Mouse (Mus musculus) right cerebral cortex, postnatal 14 days (tissue): ENCODE measurements around the gene St6galnac4.

Experiments
- DNase-seq: peaks from one replicate; pipeline ENCODE4 v3.0.0; 2022

The St6galnac4 gene

GRCm38 (mm10) chr2:32572196-32572595 is 14.7 kb upstream of the St6galnac4 start:
- no peak for DNase-seq

DNA sequence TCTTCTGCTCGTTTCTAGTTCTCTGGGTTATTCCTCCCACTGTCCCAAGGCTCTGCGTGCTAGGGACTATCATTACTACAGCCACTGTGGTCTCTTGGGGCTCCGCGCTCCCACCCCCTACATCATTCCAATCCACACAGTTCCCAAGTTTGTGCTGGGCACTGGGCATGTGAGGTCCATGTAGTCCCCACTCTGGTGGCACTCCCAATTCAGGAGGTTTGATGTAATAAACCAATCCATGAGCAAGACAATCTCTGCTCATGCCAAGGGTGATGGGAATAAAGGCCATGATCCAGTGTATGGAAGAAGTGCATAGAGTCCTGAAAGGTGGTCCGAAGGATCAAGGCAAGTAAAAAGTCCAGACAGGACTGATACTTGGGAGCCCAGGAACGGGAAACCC is 12.4 kb upstream of the St6galnac4 start, which contains the start of gene Pip5kl1:
Gene Pip5kl1 (plus strand): TSS at position 301 of the 400 bp plus-strand sequence.
- DNase-seq = no peak

DNA sequence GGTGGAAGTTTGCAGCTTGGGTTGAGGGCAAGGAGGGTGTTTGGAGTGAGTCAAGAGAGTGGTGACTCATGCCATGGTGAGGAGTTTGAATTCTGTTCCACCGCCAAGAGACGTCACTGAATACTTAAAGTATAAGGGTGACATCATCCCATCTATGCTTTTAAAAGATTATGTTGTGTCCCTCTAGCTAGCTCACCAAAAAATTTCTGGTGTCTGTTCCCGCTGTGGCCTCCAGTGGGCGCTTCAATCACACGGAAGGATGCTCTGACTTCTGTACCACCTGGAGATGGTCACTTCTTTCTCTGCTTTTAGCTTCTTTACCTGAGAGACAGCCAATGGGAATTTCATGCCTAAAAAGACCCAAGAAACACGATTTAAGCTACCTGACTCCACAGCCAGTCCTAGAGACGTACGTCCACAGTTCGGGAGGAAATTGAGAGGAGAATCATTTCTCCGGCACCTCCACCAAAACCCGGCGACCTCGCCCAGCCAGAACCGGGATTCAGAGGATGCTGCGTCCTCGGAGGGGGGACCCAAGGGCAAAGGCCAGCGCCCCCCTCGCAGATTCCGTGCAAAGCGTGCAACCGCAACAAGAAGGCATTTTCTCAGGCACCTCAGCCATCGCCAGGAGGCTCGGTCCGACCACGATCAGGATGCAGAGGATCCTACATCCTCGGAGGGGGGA is 11.9 kb upstream of the St6galnac4 start:
- DNase-seq = peak; percentile 69

DNA sequence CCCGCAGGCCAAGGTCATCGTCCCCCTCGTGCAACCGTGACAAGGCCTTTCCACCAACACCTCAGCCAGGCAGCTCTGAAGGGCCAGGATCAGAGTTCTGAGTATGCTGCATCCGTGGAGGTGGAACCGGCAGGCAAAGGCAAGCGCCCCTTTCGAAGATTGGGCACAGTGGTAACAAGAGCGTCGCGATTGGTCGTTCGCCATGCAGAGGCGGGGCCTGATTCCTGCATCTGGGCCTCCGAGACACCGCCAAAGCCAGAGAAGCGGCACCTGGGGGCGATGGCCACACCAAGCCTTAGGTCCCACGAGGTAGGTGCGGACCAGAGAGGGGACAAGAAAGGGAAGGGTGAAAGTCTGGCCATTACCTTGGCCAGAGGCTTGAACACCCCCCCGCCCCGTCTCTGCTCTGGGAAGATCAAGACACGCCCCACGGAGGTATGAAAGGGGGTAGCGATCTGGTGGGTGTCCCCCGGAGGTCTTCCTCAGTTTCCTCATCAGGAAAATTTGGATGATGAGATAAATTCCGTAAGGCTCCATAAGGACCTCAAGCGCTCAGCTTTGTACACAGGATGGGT is 11.2 kb upstream of the St6galnac4 start, which contains the start of gene 9430097D07Rik:
Gene 9430097D07Rik (minus strand): TSS at position 99 of the 575 bp plus-strand sequence.
- DNase-seq = peak; percentile 71

DNA sequence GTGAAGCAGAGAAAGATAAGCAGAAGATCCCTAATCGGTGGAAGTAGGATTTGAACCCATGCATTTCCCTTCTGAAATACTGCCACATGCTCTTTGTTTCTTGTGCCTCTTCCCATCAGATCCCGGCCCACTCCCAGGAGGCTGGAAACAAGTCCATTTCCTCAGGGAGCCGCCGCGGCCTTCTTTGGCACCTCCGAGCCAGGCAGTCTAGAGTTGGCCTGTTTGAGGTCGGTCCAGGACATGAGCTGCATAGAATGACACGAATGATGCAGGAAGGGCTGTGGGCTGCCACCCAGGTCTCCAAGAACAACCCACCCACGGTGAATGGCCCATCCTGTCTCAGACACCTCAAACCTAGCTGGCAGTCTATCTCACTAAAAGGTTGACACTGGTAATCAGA is 10.4 kb upstream of the St6galnac4 start:
- DNase-seq = no peak

- peak; percentile 62 for DNase-seq
Measured at GRCm38 (mm10) chr2:32578146-32579046, 8.5 kb upstream of the St6galnac4 start.

DNA sequence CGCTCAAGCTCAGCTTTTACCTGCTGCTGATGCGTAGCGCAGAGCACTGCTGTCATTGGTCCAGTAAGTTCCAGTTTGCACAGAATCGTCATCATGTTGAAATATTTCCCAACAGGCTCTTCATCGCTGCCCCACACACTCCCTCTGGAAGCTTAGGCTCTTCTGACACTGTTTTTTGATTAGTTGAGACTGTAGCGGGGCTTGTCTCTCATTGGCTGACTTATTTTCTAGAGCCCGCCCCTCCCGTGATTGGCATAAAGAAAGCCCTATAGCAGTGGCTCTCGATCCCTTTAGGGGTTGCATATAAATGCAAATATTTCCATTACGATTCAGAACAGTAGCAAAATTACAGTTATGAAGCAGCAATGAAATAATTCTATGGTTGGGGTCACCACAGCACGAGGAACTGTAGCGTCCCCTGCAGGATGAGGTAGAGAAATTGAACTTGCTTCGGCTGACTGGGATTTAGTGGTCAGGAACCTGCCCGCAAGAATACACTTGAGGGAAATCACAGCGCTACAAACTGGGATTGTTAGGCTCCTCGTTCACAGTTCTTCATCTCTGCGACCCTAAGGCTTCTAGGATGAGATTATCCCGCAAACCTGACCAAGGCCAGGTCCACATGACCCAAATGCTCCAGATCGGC is 5.3 kb upstream of the St6galnac4 start:
- peak; percentile 64 for DNase-seq

GRCm38 (mm10) chr2:32582830-32583799 is 3.8 kb upstream of the St6galnac4 start:
- DNase-seq = peak; percentile 73

DNA sequence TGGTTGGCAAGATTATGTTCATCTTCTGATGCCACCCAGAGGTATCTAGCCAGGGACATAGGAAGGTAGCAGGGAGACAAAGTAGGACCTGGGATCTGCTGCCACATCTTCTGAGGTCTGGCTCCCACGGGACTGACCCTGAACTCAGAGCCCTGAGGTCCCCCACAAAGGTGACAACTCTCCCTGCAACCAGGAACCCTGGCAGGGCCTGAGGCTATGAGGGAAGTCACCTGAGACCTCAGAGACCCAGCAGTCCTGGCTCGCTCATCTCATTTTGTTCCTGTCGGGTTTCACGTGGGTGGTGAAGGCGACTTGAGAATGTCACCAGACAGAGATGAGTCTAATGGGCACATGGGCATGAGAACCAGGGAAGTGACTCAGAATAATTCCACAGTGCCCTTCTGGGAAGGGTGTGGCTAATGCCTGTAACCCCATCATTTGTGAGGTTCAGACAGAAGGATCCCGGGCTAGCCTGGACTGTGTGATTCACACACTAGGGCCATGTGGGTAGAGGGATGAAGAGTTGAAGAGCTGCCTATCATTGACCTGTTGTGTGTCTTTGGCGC is 1.7 kb upstream of the St6galnac4 start:
- no peak for DNase-seq

DNA sequence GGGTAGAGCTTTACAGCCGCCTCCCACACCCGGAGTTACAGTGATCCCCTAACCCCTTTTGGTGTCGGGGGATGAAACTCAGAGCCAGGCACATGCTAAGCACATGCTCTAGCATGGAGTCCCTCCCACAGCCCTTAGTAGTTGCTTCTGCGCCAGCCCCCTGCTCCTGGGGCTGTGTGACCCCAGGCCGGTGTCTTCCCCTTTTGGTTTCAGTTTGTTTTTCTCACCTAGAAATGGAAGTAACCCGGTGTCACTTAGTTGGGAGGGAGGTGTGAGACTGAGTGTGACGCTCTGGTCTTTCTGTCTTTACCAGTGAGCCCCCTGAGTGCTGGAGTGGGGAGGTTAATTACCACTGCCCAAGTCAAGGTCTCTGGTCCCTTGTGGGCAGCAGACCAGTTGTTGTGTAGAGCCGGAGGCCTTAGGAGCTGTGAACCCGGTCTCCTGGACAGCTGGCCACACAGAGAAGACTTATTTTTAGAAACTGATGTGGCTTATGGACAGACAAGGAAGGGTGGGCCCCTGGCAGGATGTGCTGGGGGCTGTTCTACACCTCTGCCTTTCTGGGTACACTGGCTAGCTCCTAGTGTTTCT is 931 bp downstream of the St6galnac4 start:
- no peak for DNase-seq

DNA sequence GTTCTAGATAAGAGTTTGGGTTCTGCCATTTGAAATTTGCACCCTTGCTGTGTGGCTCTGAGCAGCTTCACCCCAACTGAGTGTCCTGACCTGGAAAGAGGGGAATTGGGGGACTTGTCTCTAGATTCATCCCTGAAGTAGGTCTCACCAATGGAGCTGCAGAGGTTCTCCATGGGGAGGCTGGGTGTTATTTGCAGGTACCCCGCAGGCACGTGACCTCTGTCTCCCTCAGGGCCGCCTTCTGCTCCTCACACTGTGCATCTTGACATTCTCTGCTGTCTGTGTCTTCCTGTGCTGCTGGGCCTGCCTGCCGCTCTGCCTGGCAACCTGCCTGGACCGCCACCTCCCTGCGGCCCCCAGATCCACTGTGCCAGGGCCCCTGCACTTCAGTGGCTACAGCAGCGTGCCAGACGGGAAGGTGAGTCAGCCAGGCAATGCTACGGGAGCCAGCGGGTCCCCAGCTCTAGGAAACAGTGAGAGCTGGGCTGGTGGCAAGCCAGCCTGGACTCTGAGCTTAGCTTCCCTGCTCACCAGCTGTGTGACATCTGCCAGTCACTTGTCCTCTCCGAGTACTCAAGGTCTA is 2.4 kb downstream of the St6galnac4 start:
- peak; percentile 54 for DNase-seq

DNA sequence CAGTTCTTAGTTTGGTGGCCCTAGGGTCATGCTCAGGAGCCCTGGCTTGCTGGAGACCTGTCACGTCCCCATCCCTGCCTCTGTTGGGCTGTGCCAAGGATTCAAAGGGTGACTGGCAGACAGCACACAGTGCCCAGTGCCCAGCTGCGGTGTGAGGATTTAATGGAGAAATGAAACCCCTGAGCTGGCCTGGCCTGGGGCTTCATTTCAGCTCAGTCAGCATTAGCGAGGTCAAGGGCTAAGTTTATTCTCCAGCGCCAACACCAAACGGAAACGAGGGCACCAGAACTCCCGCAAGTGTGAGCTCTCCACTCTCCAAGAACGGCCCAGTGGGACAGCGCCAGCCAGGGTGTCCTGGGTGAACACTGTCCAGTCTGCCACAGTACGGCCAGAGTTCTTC is 3.3 kb downstream of the St6galnac4 start:
- no peak for DNase-seq

DNA sequence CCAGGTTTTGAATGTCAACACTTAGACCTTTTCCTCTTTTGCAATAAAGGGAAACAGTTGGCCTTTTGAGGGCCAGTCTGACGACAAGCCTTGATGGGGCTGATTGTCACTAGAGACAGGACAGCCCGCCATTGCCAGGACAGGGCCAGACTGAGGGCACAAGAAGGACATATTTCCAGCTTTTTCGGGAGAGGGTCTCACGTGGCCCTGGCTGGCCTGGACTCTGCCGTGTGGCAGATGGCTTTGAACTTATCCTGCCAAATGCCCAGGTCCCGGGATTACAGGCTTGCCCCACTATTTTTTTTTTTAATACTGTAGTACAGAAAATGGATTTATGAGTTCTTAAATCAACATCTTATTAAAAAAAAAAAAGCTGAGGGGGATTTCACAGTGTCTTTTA is 4.4 kb downstream of the St6galnac4 start:
- DNase-seq = no peak

GRCm38 (mm10) chr2:32596725-32597124 is 9.8 kb downstream of the St6galnac4 start:
- no peak for DNase-seq

DNA sequence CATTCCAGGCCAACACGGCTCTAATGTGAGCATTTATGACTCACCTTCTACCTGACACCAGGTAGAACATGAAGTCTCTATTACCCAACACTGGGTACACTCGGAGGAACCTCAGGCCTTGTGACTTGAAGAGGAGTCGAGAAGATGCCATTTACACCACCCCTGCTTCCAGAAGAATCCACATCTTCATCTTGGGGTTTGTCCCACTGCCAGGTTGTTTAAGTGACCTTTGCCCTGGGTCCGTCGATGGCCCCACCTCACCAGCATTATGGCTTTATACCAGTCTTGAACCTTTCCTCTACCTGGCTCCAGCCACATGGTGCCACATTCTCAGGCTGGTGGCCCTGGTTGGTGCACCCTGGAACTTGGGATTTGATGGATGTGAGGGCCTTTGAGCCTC is 10.4 kb downstream of the St6galnac4 start:
- no peak for DNase-seq

DNA sequence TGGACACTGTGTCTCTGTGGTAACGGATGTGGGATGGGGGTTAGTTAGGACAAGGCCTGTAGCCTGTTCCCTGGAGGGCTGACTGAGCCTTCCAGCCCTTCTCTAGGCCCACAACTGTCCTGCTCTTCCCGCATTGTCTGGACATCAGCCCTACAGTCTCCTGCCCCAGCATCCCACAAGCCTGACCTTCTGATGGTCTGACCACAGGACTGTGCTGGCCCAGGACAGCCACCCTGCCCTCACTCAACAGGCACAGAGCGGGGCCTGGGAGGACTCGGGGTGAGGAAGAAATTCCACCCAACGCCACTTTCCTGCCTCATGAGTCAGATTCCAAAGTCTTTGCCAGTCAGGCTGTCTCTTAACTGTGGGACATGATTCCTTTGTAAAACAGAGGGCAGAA is 10.8 kb downstream of the St6galnac4 start:
- no peak for DNase-seq

GRCm38 (mm10) chr2:32598506-32598905 is 11.6 kb downstream of the St6galnac4 start:
- DNase-seq = no peak

DNA sequence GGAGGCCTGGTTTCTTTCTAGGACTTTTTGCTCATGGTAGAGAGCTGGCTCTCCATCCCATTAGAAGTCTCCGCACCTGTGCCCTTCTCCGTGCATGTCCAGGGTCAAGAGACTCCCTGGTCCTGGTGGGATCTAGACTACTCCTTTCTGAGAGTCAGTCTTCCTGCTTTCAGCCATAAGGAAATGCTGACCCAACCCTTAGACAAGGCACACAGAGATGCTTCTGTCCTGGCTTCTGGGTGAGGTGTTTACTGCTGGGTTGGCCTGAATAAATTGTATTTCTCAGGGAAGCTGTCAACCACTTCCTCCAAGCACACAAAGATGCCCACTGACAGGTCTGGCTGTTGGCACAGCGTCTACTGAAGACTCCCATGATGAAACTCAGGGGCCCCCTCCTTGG is 12.5 kb downstream of the St6galnac4 start, which contains the start of gene St6galnac6:
Gene St6galnac6 (plus strand): TSS at position 301 of the 400 bp plus-strand sequence.
- DNase-seq = no peak

GRCm38 (mm10) chr2:32601417-32602065 is 14.6 kb downstream of the St6galnac4 start:
- no peak for DNase-seq

DNA sequence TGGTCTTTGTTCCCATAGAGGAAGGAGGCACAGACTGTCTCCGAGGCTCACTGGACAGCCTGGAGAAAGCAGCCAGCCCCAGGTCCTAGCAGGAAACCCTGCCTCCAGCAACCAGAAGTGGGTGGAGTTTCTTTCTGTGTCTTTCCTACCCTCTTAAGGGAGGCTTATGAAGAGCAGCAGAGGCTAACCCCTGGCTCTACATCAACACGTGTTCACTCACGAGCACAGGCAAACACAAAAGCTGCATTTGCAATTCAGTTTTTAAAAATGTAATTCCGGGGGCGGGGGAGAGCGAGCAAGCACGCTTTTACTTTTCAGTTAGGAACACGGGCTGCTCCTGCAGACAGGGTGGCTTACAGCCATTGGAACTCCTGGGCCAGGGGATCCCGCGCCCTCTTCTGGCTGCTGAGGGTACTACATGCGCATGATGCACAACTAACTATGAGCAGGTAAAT is 15.7 kb downstream of the St6galnac4 start:
- DNase-seq = peak; percentile 92
